Mouse (Mus musculus) heart, adult 11 months (tissue): ENCODE measurements around the gene Fbxl17.
A peak's percentile ranks its signal among the peaks of the same experiment; 100 is the strongest.

ENCODE experiments used
- DNase-seq: peaks from one replicate; pipeline ENCODE4 v3.0.0; 2022

The Fbxl17 gene

GRCm38 (mm10) chr17:63499636-63500155 is at the start of gene Fbxl17:
Gene Fbxl17, minus strand, starts transcription at chr17:63500017.
- DNase-seq: no peak

GRCm38 (mm10) chr17:63547465-63547864 is 47.6 kb upstream of the Fbxl17 start:
- DNase-seq: peak; percentile 1

GRCm38 (mm10) chr17:63534576-63535265 is 34.9 kb upstream of the Fbxl17 start:
- peak; percentile 60 for DNase-seq

GRCm38 (mm10) chr17:63533074-63533836 is 33.4 kb upstream of the Fbxl17 start:
- DNase-seq: peak; percentile 34

GRCm38 (mm10) chr17:63529476-63529875 is 29.7 kb upstream of the Fbxl17 start:
- no peak for DNase-seq

GRCm38 (mm10) chr17:63520691-63521090 is 20.9 kb upstream of the Fbxl17 start:
- DNase-seq: peak; percentile 44

GRCm38 (mm10) chr17:63510451-63510850 is 10.6 kb upstream of the Fbxl17 start:
- DNase-seq: no peak

- DNase-seq: no peak
Measured at GRCm38 (mm10) chr17:63501091-63501490, 1.3 kb upstream of the Fbxl17 start.

GRCm38 (mm10) chr17:63500156-63500834 is 478 bp upstream of the Fbxl17 start:
- DNase-seq: peak; percentile 99

GRCm38 (mm10) chr17:63498717-63499635 is 841 bp downstream of the Fbxl17 start:
- peak; percentile 97 for DNase-seq

GRCm38 (mm10) chr17:63498182-63498716 is 1.6 kb downstream of the Fbxl17 start:
- DNase-seq: no peak

- DNase-seq: no peak
Measured at GRCm38 (mm10) chr17:63497206-63497731, 2.5 kb downstream of the Fbxl17 start.

- DNase-seq: no peak
Measured at GRCm38 (mm10) chr17:63496153-63496552, 3.7 kb downstream of the Fbxl17 start.

GRCm38 (mm10) chr17:63493876-63494580 is 5.8 kb downstream of the Fbxl17 start:
- no peak for DNase-seq

GRCm38 (mm10) chr17:63493274-63493673 is 6.5 kb downstream of the Fbxl17 start:
- peak; percentile 93 for DNase-seq

GRCm38 (mm10) chr17:63492665-63493273 is 7.0 kb downstream of the Fbxl17 start:
- peak; percentile 93 for DNase-seq

GRCm38 (mm10) chr17:63489525-63489924 is 10.3 kb downstream of the Fbxl17 start:
- DNase-seq: no peak

- no peak for DNase-seq
Measured at GRCm38 (mm10) chr17:63467866-63468265, 32.0 kb downstream of the Fbxl17 start.

GRCm38 (mm10) chr17:63465239-63465638 is 34.6 kb downstream of the Fbxl17 start:
- DNase-seq: no peak

GRCm38 (mm10) chr17:63462512-63462911 is 37.3 kb downstream of the Fbxl17 start:
- DNase-seq: no peak
